Mouse (Mus musculus) thymus, adult 2 months (tissue): ENCODE measurements around the gene Gm49353.

Experiments
- CTCF ChIP-seq: fragments of 200-500 bp; IDR thresholded peaks from 2 replicates; pipeline ENCODE4 v1.5.1; 2012; ENCODE audit warnings: mild to moderate bottlenecking, control low read depth, low read length, moderate library complexity, borderline replicate concordance; ENCODE audit not compliant: control insufficient read depth, poor library complexity, insufficient read depth; ENCODE audit errors: extremely low read depth
- POLR2A ChIP-seq: fragments of 200-500 bp; IDR thresholded peaks from 2 replicates; pipeline ENCODE4 v1.6.1; 2012; ENCODE audit warnings: mild to moderate bottlenecking, low read length, control low read depth, moderate library complexity; ENCODE audit not compliant: control insufficient read depth, poor library complexity, insufficient read depth; ENCODE audit errors: extremely low read depth

- TF ChIP-seq POLR2A (no peak), CTCF (no peak)
Measured at GRCm38 (mm10) chr10:29208735-29209134, 10.0 kb downstream of the Gm49353 start.
